Mouse (Mus musculus): Measurements from ENCODE around the gene Scand1. TPM values are rescaled to one million over a fixed set of nuclear protein-coding genes. Genes with fewer than 3 reads are reported as not detected.

The Scand1 gene
- polyA plus RNA-seq, 1 experiment from 2014 or later, result 28.5 TPM

GRCm38 (mm10) chr2:156324681-156325080 lies 12.2 kb upstream of the Scand1 start:
- Histone ChIP-seq H3K9ac (no peak overlapping the region), H3K4me1 (replicated peaks) (peaks cover 16% of the 10 kb centered on the region), H3K9me3 (replicated peaks) (no peaks in the 10 kb centered on the region), H3K4me3 (replicated peaks) (no peak overlapping the region), H3K36me3 (replicated peaks) (no peaks in the 10 kb centered on the region), H3K4me2 (peak overlapping the region; percentile 40), H3K27me3 (no peaks in the 10 kb centered on the region), H3K27ac (replicated peaks) (peak overlapping the region; percentile 62)
- 15% methylated on average over 5 of the region's 5 CpGs for WGBS (ENCODE audit: insufficient replicate concordance)
- ATAC-seq (ENCODE audit: insufficient read depth), result peak; percentile 63

- no peaks in the 10 kb centered on the region for H3K27me3 ChIP-seq
- H3K4me3 ChIP-seq (replicated peaks), result no peak overlapping the region
- peak overlapping the region; percentile 62 for H3K27ac ChIP-seq (replicated peaks)
- no peaks in the 10 kb centered on the region for H3K9me3 ChIP-seq (replicated peaks)
- 6% methylated on average over 6 of the region's 6 CpGs for WGBS (ENCODE audit: insufficient replicate concordance)
- peak overlapping the region; percentile 40 for H3K4me2 ChIP-seq
- no peaks in the 10 kb centered on the region for H3K36me3 ChIP-seq (replicated peaks)
- peak; percentile 52; the same call in 1 of the 2 replicates for ATAC-seq (ENCODE audit: insufficient read depth)
- H3K9ac ChIP-seq, result no peak overlapping the region
- H3K4me1 ChIP-seq (replicated peaks), result peaks cover 16% of the 10 kb centered on the region
These were observed 11.6 kb upstream of the Scand1 start for GRCm38 (mm10) chr2:156324116-156324588.

- H3K36me3 ChIP-seq (replicated peaks), result no peaks in the 10 kb centered on the region
- H3K4me1 ChIP-seq (replicated peaks), result peaks cover 16% of the 10 kb centered on the region
- no peak overlapping the region for H3K27ac ChIP-seq (replicated peaks)
- no peak overlapping the region for H3K9ac ChIP-seq
- no peaks in the 10 kb centered on the region for H3K9me3 ChIP-seq (replicated peaks)
- H3K4me3 ChIP-seq (replicated peaks), result no peak overlapping the region
- 71% methylated on average over 6 of the region's 6 CpGs for WGBS (ENCODE audit: insufficient replicate concordance)
- ATAC-seq (ENCODE audit: insufficient read depth), result no peak
- H3K4me2 ChIP-seq, result no peak overlapping the region
- no peaks in the 10 kb centered on the region for H3K27me3 ChIP-seq
These were observed 9.0 kb upstream of the Scand1 start for GRCm38 (mm10) chr2:156321538-156321937.

- no peak for ATAC-seq (ENCODE audit: insufficient read depth)
- no peak overlapping the region for H3K27ac ChIP-seq (replicated peaks)
- H3K9ac ChIP-seq, result no peak overlapping the region
- H3K4me3 ChIP-seq (replicated peaks), result no peak overlapping the region
- no peaks in the 10 kb centered on the region for H3K27me3 ChIP-seq
- H3K36me3 ChIP-seq (replicated peaks), result peaks cover 4% of the 10 kb centered on the region; the same call in 1 of the 2 replicates
- H3K4me1 ChIP-seq (replicated peaks), result peaks cover 1% of the 10 kb centered on the region; the same call in 1 of the 2 replicates
- H3K9me3 ChIP-seq (replicated peaks), result no peaks in the 10 kb centered on the region
- H3K4me2 ChIP-seq, result no peak overlapping the region
These were observed 6.0 kb upstream of the Scand1 start for GRCm38 (mm10) chr2:156318491-156318890.

- Histone ChIP-seq H3K9ac (no peak overlapping the region), H3K4me2 (no peak overlapping the region), H3K9me3 (replicated peaks) (no peaks in the 10 kb centered on the region), H3K4me1 (replicated peaks) (peaks cover 26% of the 10 kb centered on the region), H3K4me3 (replicated peaks) (no peak overlapping the region), H3K36me3 (replicated peaks) (peaks cover 4% of the 10 kb centered on the region; the same call in 1 of the 2 replicates), H3K27ac (replicated peaks) (no peak overlapping the region), H3K27me3 (no peaks in the 10 kb centered on the region)
- 79% methylated on average over 6 of the region's 6 CpGs for WGBS (ENCODE audit: insufficient replicate concordance)
- ATAC-seq (ENCODE audit: insufficient read depth), result no peak
These were observed 2.3 kb upstream of the Scand1 start for GRCm38 (mm10) chr2:156314811-156315210.

GRCm38 (mm10) chr2:156313153-156313552 lies 649 bp upstream of the Scand1 start:
- 54% methylated on average over 3 of the region's 3 CpGs for WGBS (ENCODE audit: insufficient replicate concordance)
- Histone ChIP-seq H3K27me3 (no peaks in the 10 kb centered on the region), H3K4me3 (replicated peaks) (peak overlapping the region; percentile 96), H3K36me3 (replicated peaks) (peaks cover 4% of the 10 kb centered on the region; the same call in 1 of the 2 replicates), H3K27ac (replicated peaks) (peak overlapping the region; percentile 96; the same call in 1 of the 2 replicates), H3K4me2 (peak overlapping the region; percentile 91), H3K4me1 (replicated peaks) (peaks cover 26% of the 10 kb centered on the region), H3K9me3 (replicated peaks) (no peaks in the 10 kb centered on the region), H3K9ac (peak overlapping the region; percentile 87; the same call in 1 of the 2 replicates)
- ATAC-seq (ENCODE audit: insufficient read depth), result no peak

GRCm38 (mm10) chr2:156311841-156312291 lies 638 bp downstream of the Scand1 start:
- H3K9me3 ChIP-seq (replicated peaks), result no peaks in the 10 kb centered on the region
- peak overlapping the region; percentile 96 for H3K4me3 ChIP-seq (replicated peaks)
- H3K27me3 ChIP-seq, result no peaks in the 10 kb centered on the region
- H3K4me2 ChIP-seq, result peak overlapping the region; percentile 91
- peaks cover 26% of the 10 kb centered on the region for H3K4me1 ChIP-seq (replicated peaks)
- under 1% methylated on average over 53 of the region's 53 CpGs for WGBS (ENCODE audit: insufficient replicate concordance)
- peak overlapping the region; percentile 87 for H3K9ac ChIP-seq
- peaks cover 4% of the 10 kb centered on the region; the same call in 1 of the 2 replicates for H3K36me3 ChIP-seq (replicated peaks)
- ATAC-seq (ENCODE audit: insufficient read depth), result peak; percentile 75
- H3K27ac ChIP-seq (replicated peaks), result peak overlapping the region; percentile 96

- ATAC-seq (ENCODE audit: insufficient read depth), result no peak
- peaks cover 26% of the 10 kb centered on the region for H3K4me1 ChIP-seq (replicated peaks)
- H3K4me3 ChIP-seq (replicated peaks), result peak overlapping the region; percentile 96
- peak overlapping the region; percentile 87 for H3K9ac ChIP-seq
- H3K9me3 ChIP-seq (replicated peaks), result no peaks in the 10 kb centered on the region
- H3K27me3 ChIP-seq, result no peaks in the 10 kb centered on the region
- peaks cover 4% of the 10 kb centered on the region; the same call in 1 of the 2 replicates for H3K36me3 ChIP-seq (replicated peaks)
- WGBS (ENCODE audit: insufficient replicate concordance), result 16% methylated on average over 8 of the region's 8 CpGs
- H3K27ac ChIP-seq (replicated peaks), result peak overlapping the region; percentile 96
- peak overlapping the region; percentile 91 for H3K4me2 ChIP-seq
These were observed 1.1 kb downstream of the Scand1 start for GRCm38 (mm10) chr2:156311441-156311840.

- H3K36me3 ChIP-seq (replicated peaks), result peaks cover 4% of the 10 kb centered on the region; the same call in 1 of the 2 replicates
- H3K4me1 ChIP-seq (replicated peaks), result peaks cover 26% of the 10 kb centered on the region
- H3K4me3 ChIP-seq (replicated peaks), result peak overlapping the region; percentile 96
- WGBS (ENCODE audit: insufficient replicate concordance), result 76% methylated on average over 5 of the region's 5 CpGs
- H3K27ac ChIP-seq (replicated peaks), result no peak overlapping the region
- H3K4me2 ChIP-seq, result peak overlapping the region; percentile 91
- ATAC-seq (ENCODE audit: insufficient read depth), result no peak
- H3K9me3 ChIP-seq (replicated peaks), result no peaks in the 10 kb centered on the region
- 0 out of 2 replicates have a peak overlapping the region, but pooled peaks have one; percentile 87 for H3K9ac ChIP-seq
- H3K27me3 ChIP-seq, result no peaks in the 10 kb centered on the region
These were observed 1.6 kb downstream of the Scand1 start for GRCm38 (mm10) chr2:156310945-156311344.

GRCm38 (mm10) chr2:156310455-156310854 lies 2.0 kb downstream of the Scand1 start:
- Histone ChIP-seq H3K4me3 (replicated peaks) (no peak overlapping the region), H3K27ac (replicated peaks) (no peak overlapping the region), H3K36me3 (replicated peaks) (peaks cover 4% of the 10 kb centered on the region; the same call in 1 of the 2 replicates), H3K4me2 (no peak overlapping the region), H3K4me1 (replicated peaks) (peaks cover 26% of the 10 kb centered on the region), H3K9ac (no peak overlapping the region), H3K27me3 (no peaks in the 10 kb centered on the region), H3K9me3 (replicated peaks) (no peaks in the 10 kb centered on the region)
- 71% methylated on average over 5 of the region's 5 CpGs for WGBS (ENCODE audit: insufficient replicate concordance)
- ATAC-seq (ENCODE audit: insufficient read depth), result no peak

- no peak overlapping the region for H3K9ac ChIP-seq
- H3K4me2 ChIP-seq, result no peak overlapping the region
- no peak for ATAC-seq (ENCODE audit: insufficient read depth)
- H3K27ac ChIP-seq (replicated peaks), result no peak overlapping the region
- WGBS (ENCODE audit: insufficient replicate concordance), result 80% methylated on average over 5 of the region's 5 CpGs
- H3K4me1 ChIP-seq (replicated peaks), result peaks cover 26% of the 10 kb centered on the region
- H3K36me3 ChIP-seq (replicated peaks), result peaks cover 8% of the 10 kb centered on the region
- H3K4me3 ChIP-seq (replicated peaks), result no peak overlapping the region
- H3K27me3 ChIP-seq, result no peaks in the 10 kb centered on the region
- no peaks in the 10 kb centered on the region for H3K9me3 ChIP-seq (replicated peaks)
These were observed 2.6 kb downstream of the Scand1 start for GRCm38 (mm10) chr2:156309948-156310347.

- Histone ChIP-seq H3K4me3 (replicated peaks) (no peak overlapping the region), H3K9ac (no peak overlapping the region), H3K27ac (replicated peaks) (no peak overlapping the region), H3K4me1 (replicated peaks) (peaks cover 19% of the 10 kb centered on the region), H3K36me3 (replicated peaks) (peaks cover 25% of the 10 kb centered on the region), H3K4me2 (no peak overlapping the region), H3K9me3 (replicated peaks) (no peaks in the 10 kb centered on the region), H3K27me3 (no peaks in the 10 kb centered on the region)
- 65% methylated on average over 5 of the region's 5 CpGs for WGBS (ENCODE audit: insufficient replicate concordance)
- no peak for ATAC-seq (ENCODE audit: insufficient read depth)
These were observed 5.2 kb downstream of the Scand1 start for GRCm38 (mm10) chr2:156307261-156307660.

Measured in liver, embryonic 15.5 days (tissue).